Mouse (Mus musculus) embryonic fibroblast, embryonic 13.5 days (primary cell): ENCODE measurements at regions not wholly inside any gene's neighbourhood (a gene's known extent, or its start where the extent isn't known, plus 50 kb on each side); places are given as distances from the start of the nearest gene placed in this dataset.

Experiments
- CTCF ChIP-seq: IDR thresholded peaks from 2 replicates; pipeline ENCODE4 v1.5.1; 2011; ENCODE audit warnings: mild to moderate bottlenecking, control low read depth, low read length, moderate library complexity, borderline replicate concordance; ENCODE audit not compliant: insufficient read depth
- POLR2A ChIP-seq: IDR thresholded peaks from 2 replicates; pipeline ENCODE4 v1.6.1; 2011; ENCODE audit warnings: low read depth, mild to moderate bottlenecking, control low read depth, low read length, moderate library complexity

DNA sequence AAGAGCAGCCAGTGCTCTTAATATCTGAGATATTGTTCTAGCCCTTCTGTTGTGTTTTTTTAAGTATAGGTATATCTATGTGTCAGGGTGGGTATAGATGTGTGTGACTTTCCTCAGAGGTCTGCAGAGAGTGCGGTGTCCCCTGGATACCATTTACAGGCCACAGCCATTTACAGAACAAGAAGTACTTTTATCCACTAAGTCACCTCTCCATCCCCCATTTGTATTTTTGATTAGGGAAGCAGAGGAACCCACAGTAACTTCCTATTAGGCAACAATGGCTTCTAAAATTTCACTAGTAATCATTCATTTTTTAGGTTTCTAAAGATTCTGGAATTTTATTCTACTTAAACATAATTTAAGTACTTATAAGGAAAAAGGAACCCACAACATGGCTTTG lies 396.7 kb downstream of the Tex13c3 start:
- no peak for TF ChIP-seq CTCF
- TF ChIP-seq POLR2A, result no peak
